Mouse (Mus musculus): ENCODE results near the gene 9130409I23Rik. TPM values are rescaled to one million over a fixed set of nuclear protein-coding genes. Genes with fewer than 3 reads are reported as not detected.

The 9130409I23Rik gene
- polyA plus RNA-seq, 1 experiment, result not detected

GRCm38 (mm10) chr1:181064648-181065047 lies 13.6 kb downstream of the 9130409I23Rik start:
- no peak for TF ChIP-seq POLR2A (IDR thresholded peaks at IDR 0.05; ENCODE audit: extremely low read depth, insufficient read depth, low read length)
- TF ChIP-seq CTCF (IDR thresholded peaks at IDR 0.05; ENCODE audit: extremely low read depth, insufficient read depth, low read length), result no peak
- Histone ChIP-seq H3K4me3 (ENCODE audit: insufficient read depth, low read length) (no peak overlapping the region), H3K27ac (ENCODE audit: insufficient read depth, low read length) (no peak overlapping the region), H3K4me1 (ENCODE audit: control insufficient read depth, insufficient read depth, low read length) (no peaks in the 10 kb centered on the region)

GRCm38 (mm10) chr1:181068344-181068743 lies 17.3 kb downstream of the 9130409I23Rik start:
- 0 out of 2 replicates have a peak, but pooled peaks cover 1% of the 10 kb centered on the region for H3K4me1 ChIP-seq (ENCODE audit: control insufficient read depth, insufficient read depth, low read length)
- no peak overlapping the region for H3K4me3 ChIP-seq (ENCODE audit: insufficient read depth, low read length)
- no peak overlapping the region for H3K27ac ChIP-seq (ENCODE audit: insufficient read depth, low read length)
- TF ChIP-seq POLR2A (IDR thresholded peaks at IDR 0.05; ENCODE audit: extremely low read depth, insufficient read depth, low read length), result no peak
- no peak for TF ChIP-seq CTCF (IDR thresholded peaks at IDR 0.05; ENCODE audit: extremely low read depth, insufficient read depth, low read length)

GRCm38 (mm10) chr1:181069671-181070070 lies 18.6 kb downstream of the 9130409I23Rik start:
- Histone ChIP-seq H3K4me1 (ENCODE audit: control insufficient read depth, insufficient read depth, low read length) (0 out of 2 replicates have a peak, but pooled peaks cover 1% of the 10 kb centered on the region), H3K4me3 (ENCODE audit: insufficient read depth, low read length) (no peak overlapping the region), H3K27ac (ENCODE audit: insufficient read depth, low read length) (no peak overlapping the region)
- TF ChIP-seq POLR2A (IDR thresholded peaks at IDR 0.05; ENCODE audit: extremely low read depth, insufficient read depth, low read length) (no peak), CTCF (IDR thresholded peaks at IDR 0.05; ENCODE audit: extremely low read depth, insufficient read depth, low read length) (no peak)

- TF ChIP-seq CTCF (IDR thresholded peaks at IDR 0.05; ENCODE audit: extremely low read depth, insufficient read depth, low read length), result no peak
- no peak for TF ChIP-seq POLR2A (IDR thresholded peaks at IDR 0.05; ENCODE audit: extremely low read depth, insufficient read depth, low read length)
- no peak overlapping the region for H3K4me3 ChIP-seq (ENCODE audit: insufficient read depth, low read length)
- 0 out of 2 replicates have a peak, but pooled peaks cover 1% of the 10 kb centered on the region for H3K4me1 ChIP-seq (ENCODE audit: control insufficient read depth, insufficient read depth, low read length)
- H3K27ac ChIP-seq (ENCODE audit: insufficient read depth, low read length), result no peak overlapping the region
Measured at GRCm38 (mm10) chr1:181073075-181073474, 22.0 kb downstream of the 9130409I23Rik start.

GRCm38 (mm10) chr1:181084021-181084420 lies 33.0 kb downstream of the 9130409I23Rik start:
- no peak overlapping the region for H3K27ac ChIP-seq (ENCODE audit: insufficient read depth, low read length)
- H3K4me1 ChIP-seq (ENCODE audit: control insufficient read depth, insufficient read depth, low read length), result no peaks in the 10 kb centered on the region
- TF ChIP-seq POLR2A (IDR thresholded peaks at IDR 0.05; ENCODE audit: extremely low read depth, insufficient read depth, low read length) (no peak), CTCF (IDR thresholded peaks at IDR 0.05; ENCODE audit: extremely low read depth, insufficient read depth, low read length) (no peak)
- H3K4me3 ChIP-seq (ENCODE audit: insufficient read depth, low read length), result no peak overlapping the region

- no peak for TF ChIP-seq POLR2A (IDR thresholded peaks at IDR 0.05; ENCODE audit: extremely low read depth, insufficient read depth, low read length)
- no peak for TF ChIP-seq CTCF (IDR thresholded peaks at IDR 0.05; ENCODE audit: extremely low read depth, insufficient read depth, low read length)
- no peak overlapping the region for H3K4me3 ChIP-seq (ENCODE audit: insufficient read depth, low read length)
- H3K4me1 ChIP-seq (ENCODE audit: control insufficient read depth, insufficient read depth, low read length), result no peaks in the 10 kb centered on the region
- H3K27ac ChIP-seq (ENCODE audit: insufficient read depth, low read length), result no peak overlapping the region
Measured at GRCm38 (mm10) chr1:181090048-181090447, 39.0 kb downstream of the 9130409I23Rik start.

Other genes with a start within 250 kb of the 9130409I23Rik start
- 334 and 359 TPM in 2 replicates for gene H3f3a, start 237.3 kb upstream of the 9130409I23Rik start, polyA plus RNA-seq (2012; rRNA removed)
- 16.1 and 16.2 TPM in 2 replicates for gene Sde2, start 200.1 kb upstream of the 9130409I23Rik start, polyA plus RNA-seq (2012; rRNA removed)
- gene Lefty2, start 158.1 kb upstream of the 9130409I23Rik start, polyA plus RNA-seq (2012; rRNA removed), result 1.2 and 1.9 TPM in 2 replicates
- 36.6 and 38.0 TPM in 2 replicates for gene Pycr2, start 146.9 kb upstream of the 9130409I23Rik start, polyA plus RNA-seq (2012; rRNA removed)
- 1.5 and 8.1 TPM in 2 replicates for gene Lefty1, start 116.2 kb upstream of the 9130409I23Rik start, polyA plus RNA-seq (2012; rRNA removed)
- 48.2 and 64.1 TPM in 2 replicates for gene Tmem63a, start 108.9 kb upstream of the 9130409I23Rik start, polyA plus RNA-seq (2012; rRNA removed)
- gene Ephx1, start 30.3 kb upstream of the 9130409I23Rik start, polyA plus RNA-seq (2012; rRNA removed), result 30.5 and 37.7 TPM in 2 replicates
- 85.8 and 98.0 TPM in 2 replicates for gene Nvl, start 93.0 kb downstream of the 9130409I23Rik start, polyA plus RNA-seq (2012; rRNA removed)
- 23.2 and 25.3 TPM in 2 replicates for gene Cnih4, start 93.5 kb downstream of the 9130409I23Rik start, polyA plus RNA-seq (2012; rRNA removed)
- gene Wdr26, start 160.8 kb downstream of the 9130409I23Rik start, polyA plus RNA-seq (2012; rRNA removed), result 48.6 and 50.7 TPM in 2 replicates